Mouse (Mus musculus) lung, postnatal 10 days (tissue): Measurements from ENCODE around the gene Rag1.
A peak's percentile ranks its signal among the peaks of the same experiment; 100 is the strongest.

Source experiments
- DNase-seq: peaks from one replicate; pipeline ENCODE4 v3.0.0; 2021

Gene Rag1

GRCm38 (mm10) chr2:101649114-101649671 is at the start of gene Rag1, which contains the start of gene B230118H07Rik:
Gene Rag1, minus strand, starts transcription at chr2:101649501.
Gene B230118H07Rik, minus strand, starts transcription at chr2:101649532.
- no peak for DNase-seq

GRCm38 (mm10) chr2:101695584-101695983 is 46.3 kb upstream of the Rag1 start:
- no peak for DNase-seq

GRCm38 (mm10) chr2:101693577-101694215 is 44.4 kb upstream of the Rag1 start:
- DNase-seq = peak; percentile 34

- DNase-seq = no peak
Measured at GRCm38 (mm10) chr2:101693043-101693442, 43.7 kb upstream of the Rag1 start.

GRCm38 (mm10) chr2:101690252-101690827 is 41.0 kb upstream of the Rag1 start:
- peak; percentile 31 for DNase-seq

GRCm38 (mm10) chr2:101688011-101688410 is 38.7 kb upstream of the Rag1 start:
- no peak for DNase-seq

GRCm38 (mm10) chr2:101684421-101684820 is 35.1 kb upstream of the Rag1 start:
- no peak for DNase-seq

GRCm38 (mm10) chr2:101679164-101679784 is 30.0 kb upstream of the Rag1 start:
- peak; percentile 36 for DNase-seq

- peak; percentile 95 for DNase-seq
Measured at GRCm38 (mm10) chr2:101678236-101679021, 29.1 kb upstream of the Rag1 start, which contains the start of gene Traf6. Gene Traf6, plus strand, starts transcription at chr2:101678429.

- no peak for DNase-seq
Measured at GRCm38 (mm10) chr2:101673547-101673946, 24.2 kb upstream of the Rag1 start.

GRCm38 (mm10) chr2:101668751-101669150 is 19.4 kb upstream of the Rag1 start:
- DNase-seq = no peak

GRCm38 (mm10) chr2:101665703-101666092 is 16.4 kb upstream of the Rag1 start:
- no peak for DNase-seq

GRCm38 (mm10) chr2:101665058-101665702 is 15.9 kb upstream of the Rag1 start:
- DNase-seq = peak; percentile 86

- DNase-seq = no peak
Measured at GRCm38 (mm10) chr2:101660536-101660935, 11.2 kb upstream of the Rag1 start.

- DNase-seq = peak; percentile 79
Measured at GRCm38 (mm10) chr2:101652921-101653597, 3.8 kb upstream of the Rag1 start.

GRCm38 (mm10) chr2:101652204-101652920 is 3.1 kb upstream of the Rag1 start:
- peak; percentile 3 for DNase-seq

- DNase-seq = no peak
Measured at GRCm38 (mm10) chr2:101650446-101650845, 1.1 kb upstream of the Rag1 start.

GRCm38 (mm10) chr2:101648361-101648760 is 940 bp downstream of the Rag1 start:
- DNase-seq = no peak

- no peak for DNase-seq
Measured at GRCm38 (mm10) chr2:101645841-101646240, 3.5 kb downstream of the Rag1 start.

GRCm38 (mm10) chr2:101639840-101640350 is 9.4 kb downstream of the Rag1 start:
- DNase-seq = no peak
